Mouse (Mus musculus): ENCODE measurements around the gene Cacnb1. TPM values are rescaled to one million over a fixed set of nuclear protein-coding genes. Genes with fewer than 3 reads are reported as not detected.

Cacnb1 gene
- total and polyA plus RNA-seq, 3 experiments = 0.36 to 0.55 TPM; not detected in 1

DNA sequence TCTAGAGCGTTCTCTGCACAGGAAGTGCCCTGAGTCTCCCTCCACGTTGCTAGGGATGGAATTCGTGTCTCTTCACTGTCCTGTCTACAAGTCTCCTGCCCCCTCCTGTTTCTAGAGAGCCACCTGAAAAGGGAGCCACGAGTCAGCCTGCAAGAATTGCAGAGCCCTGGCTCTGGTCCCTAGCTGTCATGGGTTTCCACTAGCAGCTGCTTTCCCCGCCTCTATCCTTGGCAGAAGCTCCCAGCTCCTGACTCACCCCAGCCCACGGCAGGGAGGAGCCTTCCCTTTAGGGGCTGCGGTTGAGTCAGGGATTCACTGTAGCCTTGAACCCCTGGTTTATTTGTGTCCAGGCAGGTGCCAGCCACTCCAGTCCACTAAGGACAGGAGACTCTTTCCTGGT, 51.6 kb downstream of the Cacnb1 start:
- H3K9ac ChIP-seq (ENCODE audit: insufficient read depth, low read depth) = no peak overlapping the region
- H3K27ac ChIP-seq (ENCODE audit: insufficient read depth, low read depth) = no peak overlapping the region
- H3K36me3 ChIP-seq (replicated peaks in 1 of 2; ENCODE audit: control insufficient read depth in 1 of 2, insufficient read depth in 1 of 2, low read length in 1 of 2) = no peaks in the 10 kb centered on the region
- peaks cover 28% of the 10 kb centered on the region for H3K27me3 ChIP-seq (replicated peaks)
- dilution Hi-C loops (cut with MboI; ENCODE audit: extremely low pct_ligation_motif_present, extremely low pct_unique_long_range_greater_than_20kb, low sequenced_read_pairs) = no loop called here
- in situ Hi-C loops (cut with MboI; ENCODE audit: low pct_ligation_motif_present, low pct_unique_long_range_greater_than_20kb, low sequenced_read_pairs) = loop anchor here (5.0 kb wide), 1 partner anchor 34 kb away; no protein-coding TSS in a partner anchor
- H3K9me3 ChIP-seq (replicated peaks; ENCODE audit: low read length) = peaks cover 3% of the 10 kb centered on the region
- no peak for DNase-seq (ENCODE audit: extremely low read depth)
- H3K4me2 ChIP-seq (ENCODE audit: insufficient read depth, low read depth, poor library complexity, severe bottlenecking) = no peak overlapping the region
- no peak for TF ChIP-seq CTCF (conservative IDR thresholded peaks at IDR 0.05 in 1 of 2, IDR thresholded peaks at IDR 0.05 in 1 of 2; ENCODE audit: low read depth in 2 of 2, low read length in 2 of 2)
- no peak for TF ChIP-seq ELF1 (IDR thresholded peaks at IDR 0.05; ENCODE audit: low read depth, low read length)
- TF ChIP-seq PAX5 (IDR thresholded peaks at IDR 0.05; ENCODE audit: low read length) = no peak
- no peak for TF ChIP-seq CHD2 (IDR thresholded peaks at IDR 0.05; ENCODE audit: low read length)
- no peak for TF ChIP-seq ZKSCAN1 (IDR thresholded peaks at IDR 0.05; ENCODE audit: borderline replicate concordance, low read depth, low read length)
- TF ChIP-seq SIN3A (IDR thresholded peaks at IDR 0.05; ENCODE audit: low read length) = no peak
- TF ChIP-seq USF2 (conservative IDR thresholded peaks at IDR 0.05; ENCODE audit: low read depth, low read length) = no peak
- no peak for TF ChIP-seq BHLHE40 (IDR thresholded peaks at IDR 0.05; ENCODE audit: low read depth, low read length)
- TF ChIP-seq NELFE (IDR thresholded peaks at IDR 0.05; ENCODE audit: low read depth, low read length) = no peak
- TF ChIP-seq SMC3 (IDR thresholded peaks at IDR 0.05; ENCODE audit: low read depth, low read length) = no peak
- no peak for TF ChIP-seq MAFK (IDR thresholded peaks at IDR 0.05; ENCODE audit: insufficient replicate concordance, low read length)
- H3K79me2 ChIP-seq (replicated peaks; ENCODE audit: control insufficient read depth, extremely low read depth, insufficient read depth, poor library complexity, severe bottlenecking) = no peaks in the 10 kb centered on the region
- H3K4me3 ChIP-seq (replicated peaks in 1 of 3; ENCODE audit: low read depth in 2 of 3, low read length in 2 of 3, poor library complexity in 1 of 3) = no peak overlapping the region
- H3K4me1 ChIP-seq (ENCODE audit: control insufficient read depth in 1 of 2, insufficient read depth in 2 of 2) = peaks cover 0 to 3% of the 10 kb centered on the region in 2 experiments; a peak in 1 of 4 replicates

DNA sequence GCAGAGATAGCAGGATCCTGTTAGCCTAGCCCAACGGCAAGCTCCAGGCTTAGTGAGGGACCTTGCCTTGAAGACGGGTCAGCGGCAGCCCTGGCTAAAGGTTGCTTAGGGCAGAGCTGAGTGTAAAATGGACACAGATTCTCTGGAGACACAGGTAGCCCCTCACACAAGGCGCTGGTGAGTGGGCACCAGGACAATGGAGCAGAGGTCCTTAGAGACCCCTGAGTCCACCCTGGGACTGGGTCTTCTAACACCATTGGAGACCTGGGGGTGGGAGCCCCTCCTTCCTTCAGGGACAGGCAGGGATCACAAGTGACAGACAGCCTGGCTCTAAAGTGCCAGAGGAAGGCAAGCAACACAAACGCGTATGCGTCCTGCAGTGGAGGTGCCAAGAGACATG, 52.1 kb downstream of the Cacnb1 start:
- Histone ChIP-seq H3K79me2 (replicated peaks; ENCODE audit: control insufficient read depth, extremely low read depth, insufficient read depth, poor library complexity, severe bottlenecking) (no peaks in the 10 kb centered on the region), H3K4me2 (ENCODE audit: insufficient read depth, low read depth, poor library complexity, severe bottlenecking) (no peak overlapping the region)
- TF ChIP-seq ZMIZ1 (IDR thresholded peaks at IDR 0.05; ENCODE audit: low read depth, low read length) = no peak
- no peak for TF ChIP-seq JUND (conservative IDR thresholded peaks at IDR 0.05; ENCODE audit: low read depth, low read length)
- TF ChIP-seq MAFK (IDR thresholded peaks at IDR 0.05; ENCODE audit: insufficient replicate concordance, low read length) = no peak
- TF ChIP-seq JUN (IDR thresholded peaks at IDR 0.05; ENCODE audit: insufficient read depth, low read depth, low read length) = no peak
- no peak for TF ChIP-seq NRF1 (IDR thresholded peaks at IDR 0.05; ENCODE audit: low read depth, low read length)
- TF ChIP-seq ZKSCAN1 (IDR thresholded peaks at IDR 0.05; ENCODE audit: borderline replicate concordance, low read depth, low read length) = no peak
- no peak for TF ChIP-seq SMC3 (IDR thresholded peaks at IDR 0.05; ENCODE audit: low read depth, low read length)
- TF ChIP-seq BHLHE40 (IDR thresholded peaks at IDR 0.05; ENCODE audit: low read depth, low read length) = no peak
- no peak for TF ChIP-seq USF2 (conservative IDR thresholded peaks at IDR 0.05; ENCODE audit: low read depth, low read length)
- no peak for TF ChIP-seq GABPA (IDR thresholded peaks at IDR 0.05; ENCODE audit: insufficient replicate concordance, low read depth, low read length)
- TF ChIP-seq ELF1 (IDR thresholded peaks at IDR 0.05; ENCODE audit: low read depth, low read length) = no peak
- TF ChIP-seq RCOR1 (conservative IDR thresholded peaks at IDR 0.05; ENCODE audit: low read depth, low read length) = no peak
- TF ChIP-seq TBP (conservative IDR thresholded peaks at IDR 0.05; ENCODE audit: low read depth, low read length) = no peak

More for the DNA sequence above, 52.1 kb downstream of the Cacnb1 start:
- Histone ChIP-seq H3K27me3 (replicated peaks) (peaks cover 28% of the 10 kb centered on the region), H3K36me3 (replicated peaks in 1 of 2; ENCODE audit: control insufficient read depth in 1 of 2, insufficient read depth in 1 of 2, low read length in 1 of 2) (no peaks in the 10 kb centered on the region), H3K9me3 (replicated peaks; ENCODE audit: low read length) (peaks cover 3% of the 10 kb centered on the region), H3K4me3 (replicated peaks in 1 of 3; ENCODE audit: low read depth in 2 of 3, low read length in 2 of 3, poor library complexity in 1 of 3) (no peak overlapping the region), H3K27ac (ENCODE audit: insufficient read depth, low read depth) (no peak overlapping the region), H3K4me1 (ENCODE audit: control insufficient read depth in 1 of 2, insufficient read depth in 2 of 2) (peaks cover 0 to 3% of the 10 kb centered on the region in 2 experiments; a peak in 1 of 4 replicates), H3K9ac (ENCODE audit: insufficient read depth, low read depth) (no peak overlapping the region)
- in situ Hi-C loops (cut with MboI; ENCODE audit: low pct_ligation_motif_present, low pct_unique_long_range_greater_than_20kb, low sequenced_read_pairs) (loop anchor here (5.0 kb wide), 1 partner anchor 33 kb away; no protein-coding TSS in a partner anchor), dilution Hi-C loops (cut with MboI; ENCODE audit: extremely low pct_ligation_motif_present, extremely low pct_unique_long_range_greater_than_20kb, low sequenced_read_pairs) (no loop called here)
- DNase-seq (ENCODE audit: extremely low read depth) = no peak
